Mouse (Mus musculus): ENCODE data around the gene Ly9. TPM values are rescaled to one million over a fixed set of nuclear protein-coding genes. Genes with fewer than 3 reads are reported as not detected.

Ly9 gene
- 1 to 10 TPM in 3 of 4 experiments, under 1 TPM in 1; 0.64 to 3.2 (median 2.1) TPM for total RNA-seq (2022)

GRCm38 (mm10) chr1:171607176-171607575 is at the start of gene Ly9:
Gene Ly9 (minus strand): TSS chr1:171607410.
- DNase-seq: no peak

- no peak for DNase-seq
These were observed 45.5 kb upstream of the Ly9 start, which contains the start of gene Slamf7 for GRCm38 (mm10) chr1:171652734-171653133. Gene Slamf7 (minus strand): TSS chr1:171653035.

GRCm38 (mm10) chr1:171648840-171649239 is 41.6 kb upstream of the Ly9 start:
- DNase-seq: no peak

- no peak for DNase-seq
These were observed 40.5 kb upstream of the Ly9 start for GRCm38 (mm10) chr1:171647716-171648115.

GRCm38 (mm10) chr1:171646429-171646940 is 39.3 kb upstream of the Ly9 start:
- no peak for DNase-seq

GRCm38 (mm10) chr1:171643612-171644011 is 36.4 kb upstream of the Ly9 start:
- DNase-seq: no peak

GRCm38 (mm10) chr1:171640796-171641195 is 33.6 kb upstream of the Ly9 start:
- no peak for DNase-seq

GRCm38 (mm10) chr1:171638686-171639085 is 31.5 kb upstream of the Ly9 start:
- no peak for DNase-seq

GRCm38 (mm10) chr1:171637101-171637500 is 29.9 kb upstream of the Ly9 start:
- no peak for DNase-seq

GRCm38 (mm10) chr1:171635696-171636095 is 28.5 kb upstream of the Ly9 start:
- DNase-seq: no peak

- no peak for DNase-seq
These were observed 24.2 kb upstream of the Ly9 start for GRCm38 (mm10) chr1:171631447-171631846.

GRCm38 (mm10) chr1:171630912-171631311 is 23.7 kb upstream of the Ly9 start:
- DNase-seq: no peak

- no peak for DNase-seq
These were observed 22.8 kb upstream of the Ly9 start for GRCm38 (mm10) chr1:171630041-171630440.

- DNase-seq: no peak
These were observed 22.0 kb upstream of the Ly9 start for GRCm38 (mm10) chr1:171629168-171629567.

GRCm38 (mm10) chr1:171627801-171628200 is 20.6 kb upstream of the Ly9 start:
- DNase-seq: no peak

- no peak for DNase-seq
These were observed 12.9 kb upstream of the Ly9 start for GRCm38 (mm10) chr1:171620091-171620490.

GRCm38 (mm10) chr1:171619645-171620044 is 12.4 kb upstream of the Ly9 start:
- no peak for DNase-seq

GRCm38 (mm10) chr1:171619001-171619400 is 11.8 kb upstream of the Ly9 start:
- no peak for DNase-seq

- peak; percentile 11 for DNase-seq
These were observed 9.8 kb upstream of the Ly9 start for GRCm38 (mm10) chr1:171616881-171617515.

GRCm38 (mm10) chr1:171613962-171614361 is 6.8 kb upstream of the Ly9 start:
- no peak for DNase-seq

- DNase-seq: no peak
These were observed 3.6 kb upstream of the Ly9 start for GRCm38 (mm10) chr1:171610781-171611180.

GRCm38 (mm10) chr1:171610026-171610425 is 2.8 kb upstream of the Ly9 start:
- no peak for DNase-seq

- no peak for DNase-seq
These were observed 554 bp downstream of the Ly9 start for GRCm38 (mm10) chr1:171606656-171607055.

GRCm38 (mm10) chr1:171604686-171605085 is 2.5 kb downstream of the Ly9 start:
- no peak for DNase-seq

GRCm38 (mm10) chr1:171584584-171584983 is 22.6 kb downstream of the Ly9 start:
- no peak for DNase-seq
